ENCODE assay signal across 8 mouse cellular contexts in genomic region chrX:100774341-100774811, GRCm38 (mm10). TPM values are rescaled to one million over a fixed set of nuclear protein-coding genes. Genes with fewer than 3 reads are reported as not detected.
A peak's percentile ranks its signal among the peaks of the same experiment; 100 is the strongest.
DNase-seq lines count a peak whose midpoint lies in the region; ATAC-seq and TF ChIP-seq lines count a peak whose summit lies in the region.

No protein-coding gene starts in this region.

- TF ChIP-seq CTCF in lung, postnatal 0 days (IDR thresholded peaks at IDR 0.05): peak; percentile 77
- peak; percentile 45; the same call in 1 of the 2 replicates for TF ChIP-seq CTCF in olfactory bulb, adult 2 months (IDR thresholded peaks at IDR 0.05; ENCODE audit: insufficient read depth, low read depth, low read length)

- peak; percentile 71 to 73 for DNase-seq in B cell, adult 2 months
- peak; percentile 55 for DNase-seq in ZHBTc4 (ENCODE audit: low read depth, low spot score)
- DNase-seq in embryonic facial prominence, embryonic 11.5 days (ENCODE audit: low spot score): peak; percentile 74
- peak; percentile 77 for DNase-seq in heart, embryonic 10.5 days (ENCODE audit: low spot score)
- DNase-seq in kidney, adult 9 months: peak; percentile 70
- peak; percentile 69 for DNase-seq in lung, postnatal 0 days (ENCODE audit: low spot score)
- peak; percentile 68 to 74 for DNase-seq in thymus, postnatal 36 days

- H3K4me2 ChIP-seq in embryonic facial prominence, embryonic 11.5 days (ENCODE audit: low read depth, low read length): peak overlapping the region; percentile 25
- peak overlapping the region; percentile 59 for H3K4me2 ChIP-seq in lung, postnatal 0 days (replicated peaks; ENCODE audit: low read depth, low read length)

- H3K27ac ChIP-seq in embryonic facial prominence, embryonic 11.5 days (replicated peaks; ENCODE audit: low read depth, low read length): no peak overlapping the region
- H3K27ac ChIP-seq in heart, embryonic 10.5 days: peak overlapping the region; percentile 83
- no peak overlapping the region for H3K27ac ChIP-seq in lung, postnatal 0 days (ENCODE audit: low read length)
- H3K27ac ChIP-seq in olfactory bulb, adult 2 months (ENCODE audit: insufficient read depth, low read depth, low read length): peak overlapping the region; percentile 44; the same call in 1 of the 2 replicates

- ATAC-seq in embryonic facial prominence, embryonic 11.5 days (replicated peaks; ENCODE audit: insufficient number of reproducible peaks, low FRiP score, low TSS enrichment, low read depth): no peak
- ATAC-seq in lung, postnatal 0 days: peak; percentile 74

- TF ChIP-seq EP300 in lung, postnatal 0 days (IDR thresholded peaks at IDR 0.05): no peak

- H3K4me1 ChIP-seq in embryonic facial prominence, embryonic 11.5 days (ENCODE audit: control insufficient read depth, insufficient read depth, low read length): no peaks in the 10 kb centered on the region
- no peaks in the 10 kb centered on the region for H3K4me1 ChIP-seq in heart, embryonic 10.5 days
- H3K4me1 ChIP-seq in lung, postnatal 0 days (ENCODE audit: insufficient read depth, low read depth, low read length): no peaks in the 10 kb centered on the region
- peaks cover 32% of the 10 kb centered on the region for H3K4me1 ChIP-seq in olfactory bulb, adult 2 months (ENCODE audit: control insufficient read depth, insufficient read depth, low read length)

- peak overlapping the region; percentile 37 for H3K4me3 ChIP-seq in embryonic facial prominence, embryonic 11.5 days (ENCODE audit: low read depth, low read length)
- H3K4me3 ChIP-seq in heart, embryonic 10.5 days: peak overlapping the region; percentile 59
- H3K4me3 ChIP-seq in lung, postnatal 0 days (ENCODE audit: low read depth, low read length): peak overlapping the region; percentile 45
- peak overlapping the region; percentile 37 for H3K4me3 ChIP-seq in olfactory bulb, adult 2 months (ENCODE audit: insufficient read depth, low read depth, low read length)

- no peaks in the 10 kb centered on the region for H3K27me3 ChIP-seq in embryonic facial prominence, embryonic 11.5 days (ENCODE audit: control insufficient read depth, insufficient read depth, low read length)
- peaks cover 24% of the 10 kb centered on the region for H3K27me3 ChIP-seq in heart, embryonic 10.5 days (ENCODE audit: insufficient read depth, poor library complexity, severe bottlenecking)
- H3K27me3 ChIP-seq in lung, postnatal 0 days (replicated peaks; ENCODE audit: insufficient read depth, low read length): no peaks in the 10 kb centered on the region

- no peaks in the 10 kb centered on the region for H3K36me3 ChIP-seq in embryonic facial prominence, embryonic 11.5 days (replicated peaks; ENCODE audit: control insufficient read depth, insufficient read depth, low read depth, low read length)
- H3K36me3 ChIP-seq in heart, embryonic 10.5 days: no peaks in the 10 kb centered on the region
- H3K36me3 ChIP-seq in lung, postnatal 0 days (ENCODE audit: insufficient read depth, low read length): no peaks in the 10 kb centered on the region

- peak overlapping the region; percentile 69 for H3K9ac ChIP-seq in embryonic facial prominence, embryonic 11.5 days (replicated peaks; ENCODE audit: low read length)
- H3K9ac ChIP-seq in lung, postnatal 0 days (replicated peaks; ENCODE audit: low read depth): peak overlapping the region; percentile 48; the same call in 1 of the 2 replicates

- WGBS in embryonic facial prominence, embryonic 11.5 days: 10% methylated on average over 20 of the region's 23 CpGs
- WGBS in heart, embryonic 10.5 days: 19% methylated on average over 23 of the region's 23 CpGs
- 13% methylated on average over 15 of the region's 23 CpGs for WGBS in lung, postnatal 0 days
- WGBS in olfactory bulb, adult 2 months: 28% methylated on average over 23 of the region's 23 CpGs

- TF ChIP-seq POLR2A in olfactory bulb, adult 2 months (IDR thresholded peaks at IDR 0.05; ENCODE audit: insufficient read depth, low read depth, low read length): no peak

- H3K9me3 ChIP-seq in embryonic facial prominence, embryonic 11.5 days (replicated peaks; ENCODE audit: control insufficient read depth, low read length): no peaks in the 10 kb centered on the region
- H3K9me3 ChIP-seq in heart, embryonic 10.5 days: no peaks in the 10 kb centered on the region
- no peaks in the 10 kb centered on the region for H3K9me3 ChIP-seq in lung, postnatal 0 days (ENCODE audit: low read length)

RNA-seq across cellular contexts. Expression of gene Dlg3, which starts 6.9 kb away (rescaled TPM):
- polyA plus RNA-seq in embryonic facial prominence, embryonic 11.5 days (2014; fragmentation: Nextera tagmentation; extraction: Ambion mirVana): 4.8 and 10.9 TPM in 2 replicates
- polyA plus RNA-seq in heart, embryonic 10.5 days (2016; fragmentation: Nextera tagmentation; extraction: Ambion mirVana): 3.4 and 8.5 TPM in 2 replicates
- polyA plus RNA-seq in lung, postnatal 0 days (2015; fragmentation: Nextera tagmentation; extraction: Ambion mirVana): 1.8 TPM in 2 replicates
- polyA plus RNA-seq in olfactory bulb, adult 2 months (2012; ENCODE audit: insufficient read depth, insufficient read length, low replicate concordance, missing spikeins): 98.9 TPM in 1 of 2 replicates, not detected in the other

RNA-seq across cellular contexts. Expression of gene Gdpd2, which starts 44.7 kb away (rescaled TPM):
- polyA plus RNA-seq in embryonic facial prominence, embryonic 11.5 days (2014; fragmentation: Nextera tagmentation; extraction: Ambion mirVana): 3.3 and 4.3 TPM in 2 replicates
- polyA plus RNA-seq in heart, embryonic 10.5 days (2016; fragmentation: Nextera tagmentation; extraction: Ambion mirVana): 0.34 and 0.88 TPM in 2 replicates
- polyA plus RNA-seq in lung, postnatal 0 days (2015; fragmentation: Nextera tagmentation; extraction: Ambion mirVana): 23.2 and 42.0 TPM in 2 replicates
- not detected in 2 replicates for polyA plus RNA-seq in olfactory bulb, adult 2 months (2012; ENCODE audit: insufficient read depth, insufficient read length, low replicate concordance, missing spikeins)

Comparison
In these comparisons a context has a peak if more than half of its experiments do, and no peak if none do; other contexts are left out.
1. H3K27ac ChIP-seq: peak in heart, embryonic 10.5 days (single experiment) and olfactory bulb, adult 2 months (single experiment); none in embryonic facial prominence, embryonic 11.5 days (single experiment) and lung, postnatal 0 days (single experiment).
2. Peak in every context shown above with its lines, with median percentiles within 50 percentile points of each other: DNase-seq and H3K4me3 ChIP-seq.